Mouse (Mus musculus) layer of hippocampus, adult 11-12 months (tissue): ENCODE measurements around the gene Foxa2.

ENCODE experiments used
- DNase-seq: peaks from one replicate; pipeline ENCODE4 v3.0.0; 2022; ENCODE audit warnings: low spot score

Gene Foxa2

DNA sequence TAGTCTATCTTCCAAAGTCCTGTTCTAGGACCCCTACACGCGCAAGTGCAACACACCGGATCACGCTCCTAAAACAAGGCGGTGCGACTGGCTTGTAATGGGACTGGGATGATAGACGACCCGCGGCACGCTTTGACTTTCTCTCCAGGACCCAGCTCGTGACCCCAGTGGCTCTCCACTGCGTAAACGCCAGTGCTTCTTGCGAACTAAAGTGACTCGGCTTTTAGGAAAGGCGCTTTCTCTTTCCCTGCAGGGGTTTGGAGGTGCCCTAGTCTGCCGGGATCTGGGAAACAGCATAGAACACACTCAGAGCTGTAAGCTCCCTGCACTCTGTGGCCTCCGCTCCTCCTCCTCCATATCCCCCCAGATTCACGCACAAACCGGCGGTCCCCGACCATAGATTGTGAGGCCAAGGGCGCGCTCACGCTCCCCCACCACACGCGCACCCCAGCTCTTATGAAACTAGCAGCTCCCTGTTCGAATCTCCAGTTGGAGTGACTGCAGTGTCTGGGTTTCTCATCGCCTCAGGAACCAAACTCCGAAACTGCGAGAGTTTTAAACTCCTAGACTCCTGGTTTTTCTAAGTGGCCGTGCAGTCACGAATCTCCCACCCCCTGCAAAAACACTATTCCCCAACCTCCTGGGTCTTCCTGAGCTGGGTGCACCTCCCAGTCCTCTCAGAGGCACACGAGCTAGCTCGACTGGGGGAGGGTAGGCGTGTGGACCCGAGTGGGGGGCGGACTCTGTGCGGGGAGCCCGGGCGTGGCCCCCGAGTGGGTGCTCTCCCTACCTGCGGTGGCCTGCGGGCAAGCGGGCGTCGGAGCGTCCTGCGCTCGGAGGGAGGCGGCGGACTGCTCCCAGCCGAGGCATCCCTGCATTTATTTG, 7.2 kb downstream of the Foxa2 start:
- no peak for DNase-seq

DNA sequence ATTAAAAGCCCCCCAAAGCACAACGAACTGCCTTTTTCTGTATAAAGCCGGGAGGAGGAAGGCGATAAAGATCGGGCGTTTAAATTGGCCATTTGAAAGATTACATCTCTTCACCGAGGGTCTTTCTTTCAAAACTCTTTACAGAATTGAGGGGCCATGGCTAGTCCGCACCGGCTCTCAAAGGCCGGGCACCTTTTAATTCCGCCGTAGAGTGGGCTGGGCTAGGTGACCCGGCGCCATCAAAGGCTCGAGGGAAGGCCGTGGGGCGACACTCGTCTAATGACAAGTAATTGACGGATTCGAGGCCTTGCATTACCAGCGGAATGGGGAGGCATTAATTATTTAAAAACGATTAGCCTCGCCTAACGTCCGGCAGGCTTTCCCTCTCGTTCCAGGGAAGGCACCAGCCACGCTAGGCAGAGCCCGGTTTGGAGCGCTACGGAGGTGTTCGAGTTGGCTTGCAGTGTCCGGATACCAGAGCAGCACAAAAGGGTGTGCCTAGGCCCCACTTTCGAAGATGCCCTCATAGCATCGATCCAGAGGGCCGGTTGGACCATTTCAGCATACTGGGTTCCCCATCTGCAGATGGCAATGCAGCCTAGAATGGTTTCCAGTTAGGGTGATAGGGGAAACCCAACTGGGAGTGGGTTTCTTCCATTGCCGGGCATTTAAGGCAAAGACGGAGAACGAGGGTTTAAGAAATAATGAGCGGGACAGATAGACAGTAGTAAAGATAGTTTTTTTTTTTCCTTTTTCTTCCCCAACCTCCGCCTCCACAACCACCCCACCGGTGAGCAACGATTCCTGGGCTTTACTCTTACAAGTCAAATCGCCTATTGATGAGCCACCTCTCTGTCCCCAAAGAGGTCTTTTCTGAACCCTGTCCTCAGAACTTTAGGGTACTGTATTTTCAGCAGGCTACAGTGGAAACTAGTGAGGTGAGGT, 8.1 kb downstream of the Foxa2 start:
- no peak for DNase-seq

DNA sequence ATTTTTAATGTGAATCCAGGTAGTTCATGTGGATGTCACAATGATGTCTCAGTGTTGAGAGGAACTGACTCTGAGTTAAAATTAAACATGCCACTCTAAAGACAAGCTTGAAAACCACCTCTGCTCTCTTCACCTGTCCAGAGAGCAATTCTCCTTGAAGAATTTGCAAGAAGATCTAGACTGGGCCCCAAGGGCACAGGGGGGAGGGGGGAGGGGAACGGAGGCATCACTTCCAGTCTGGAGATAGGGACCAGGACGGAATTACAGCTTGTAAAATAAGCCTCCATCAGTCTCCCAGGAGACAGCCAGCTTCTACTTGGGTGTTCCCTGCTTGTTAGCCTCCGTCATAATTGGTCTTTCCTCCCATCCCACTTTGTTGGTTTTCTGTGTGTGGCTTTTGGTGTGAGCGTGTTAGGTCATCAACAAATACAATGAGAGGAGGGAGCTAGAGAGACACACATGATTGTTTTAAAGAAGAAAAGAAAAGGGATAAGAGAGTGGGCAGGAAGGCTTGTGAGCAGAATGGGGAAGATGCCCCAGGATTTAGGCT, 10.1 kb downstream of the Foxa2 start:
- DNase-seq, result no peak

DNA sequence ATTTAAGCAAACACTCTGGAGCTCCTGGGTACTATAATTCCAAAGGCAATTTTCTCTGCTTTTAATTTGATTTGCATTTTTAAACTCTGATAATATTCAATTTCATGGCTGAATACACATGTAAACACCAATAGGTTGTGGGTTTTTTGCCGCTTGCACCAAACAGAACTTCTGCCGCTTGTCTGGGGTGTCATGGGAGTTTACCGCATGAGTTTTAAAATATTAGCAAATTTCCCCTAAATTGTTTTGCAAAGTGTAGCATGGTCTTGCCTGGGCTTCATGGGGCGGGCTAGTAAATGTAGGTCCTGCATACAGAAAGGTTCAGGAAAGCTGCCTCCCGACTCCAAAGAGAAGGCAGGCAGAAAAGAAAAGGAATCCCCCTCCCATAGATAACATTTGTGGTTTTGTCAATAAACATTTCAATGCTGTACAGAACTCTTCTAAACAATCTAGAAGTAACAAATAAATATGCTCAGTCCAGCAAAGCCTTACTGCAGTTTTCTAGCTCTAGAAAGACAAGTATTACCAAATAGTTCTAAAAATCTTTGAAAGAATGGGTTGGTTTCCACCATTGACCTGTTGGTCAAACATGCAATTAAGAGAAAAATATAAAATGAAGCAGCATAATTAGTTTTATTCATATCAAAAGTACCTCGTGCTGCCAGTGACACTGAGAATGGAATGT, 15.6 kb downstream of the Foxa2 start:
- no peak for DNase-seq

DNA sequence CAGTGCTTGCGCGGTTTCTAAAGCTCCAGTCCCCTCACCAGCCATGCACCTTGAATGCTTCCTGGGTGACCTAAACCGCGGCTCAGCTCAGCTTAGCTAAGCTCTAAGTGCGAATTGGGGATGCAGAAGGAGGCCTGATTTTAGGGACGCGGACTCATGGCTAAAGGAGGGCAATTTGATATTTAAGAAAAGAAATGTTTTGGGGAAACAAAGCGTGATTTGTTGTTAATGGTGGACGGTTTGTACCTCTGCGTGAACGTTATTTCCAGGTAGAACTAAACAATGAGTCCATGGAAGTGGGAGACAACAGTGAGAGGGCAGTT, 16.2 kb downstream of the Foxa2 start:
- DNase-seq, result no peak

DNA sequence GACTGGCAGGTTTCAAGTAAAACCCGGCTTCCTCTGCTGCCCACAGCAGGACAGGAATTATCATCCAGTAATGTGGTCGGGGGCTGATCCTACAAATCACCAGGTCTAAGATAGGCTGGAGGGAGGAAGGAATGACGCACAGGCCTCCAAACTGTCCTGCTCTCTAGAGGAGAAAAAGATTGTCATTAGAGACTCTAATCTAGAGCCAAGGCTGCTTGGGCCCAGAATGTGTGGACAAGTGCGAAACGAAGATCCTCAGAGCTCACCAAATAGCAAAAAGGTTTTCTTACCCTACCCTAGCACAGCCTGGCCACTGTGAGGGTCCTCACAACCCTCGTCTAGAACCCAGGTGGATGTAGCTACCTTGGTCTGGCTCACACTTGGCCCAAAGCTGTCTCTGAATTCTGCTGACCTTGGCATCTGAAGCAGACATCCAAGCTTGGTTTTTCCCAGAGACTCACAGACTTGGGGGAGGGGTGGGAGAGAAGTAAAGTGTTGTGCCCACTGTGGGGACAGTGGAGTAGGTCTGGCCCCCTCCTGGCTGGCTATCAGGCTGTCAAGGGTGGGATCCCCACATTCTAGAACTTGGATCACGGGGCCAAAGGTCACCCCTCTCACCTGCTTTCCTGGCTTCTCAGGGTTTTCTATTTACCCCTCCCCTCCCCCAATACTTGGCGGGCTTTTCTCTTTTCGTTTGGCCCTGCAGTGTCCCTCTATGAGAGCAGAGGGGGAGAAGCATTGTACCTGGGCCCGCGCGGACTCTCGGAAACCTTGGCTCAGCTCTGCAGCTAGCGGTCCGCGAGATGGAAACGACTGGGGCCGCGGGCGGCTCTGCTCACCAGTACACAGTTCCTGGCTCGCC, 16.8 kb downstream of the Foxa2 start:
- DNase-seq, result no peak

DNA sequence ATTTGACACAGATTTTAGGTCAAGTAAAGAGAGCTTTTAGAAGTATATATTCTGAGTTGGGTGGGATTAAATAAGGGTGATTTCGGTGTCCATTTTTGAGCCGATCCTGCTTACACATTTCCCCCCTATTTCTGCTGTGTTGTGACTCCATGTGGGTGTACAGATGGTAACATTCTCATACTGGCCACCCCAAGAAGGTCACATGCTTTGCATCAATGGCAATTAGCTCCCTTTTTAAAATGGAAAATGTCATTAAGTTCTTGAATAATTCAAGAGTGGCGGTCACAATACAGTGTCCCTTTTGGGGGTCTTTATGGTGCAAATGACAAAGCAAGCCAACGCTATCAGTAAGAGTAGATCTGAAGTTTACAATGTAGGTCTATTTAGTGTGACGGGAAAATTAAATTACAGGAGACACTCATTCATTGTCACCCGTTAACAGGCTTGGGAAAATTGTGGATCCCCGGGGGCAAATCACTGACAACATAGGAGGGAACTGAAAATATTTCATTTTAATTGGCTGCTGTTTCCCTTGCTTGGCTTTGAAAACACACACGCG, 17.6 kb downstream of the Foxa2 start:
- DNase-seq, result no peak

DNA sequence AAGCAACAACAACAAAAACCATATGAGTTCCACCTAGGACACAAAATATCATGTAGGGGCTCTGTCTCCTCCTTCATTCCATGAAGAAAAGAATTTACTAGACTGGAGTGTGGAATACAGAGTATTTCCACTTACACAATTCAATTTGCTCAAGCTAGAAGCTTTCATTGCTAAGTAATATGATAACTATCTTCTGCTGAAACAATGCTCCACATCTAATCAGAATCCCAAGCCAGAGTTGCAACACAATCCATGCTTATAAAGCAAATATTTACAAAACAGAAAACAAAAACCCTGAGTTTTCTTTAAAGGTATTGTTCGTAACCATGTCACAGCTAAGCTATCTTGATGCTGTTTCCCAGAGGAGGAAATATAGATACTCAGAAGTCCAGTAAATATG, 20.4 kb downstream of the Foxa2 start:
- DNase-seq, result no peak

DNA sequence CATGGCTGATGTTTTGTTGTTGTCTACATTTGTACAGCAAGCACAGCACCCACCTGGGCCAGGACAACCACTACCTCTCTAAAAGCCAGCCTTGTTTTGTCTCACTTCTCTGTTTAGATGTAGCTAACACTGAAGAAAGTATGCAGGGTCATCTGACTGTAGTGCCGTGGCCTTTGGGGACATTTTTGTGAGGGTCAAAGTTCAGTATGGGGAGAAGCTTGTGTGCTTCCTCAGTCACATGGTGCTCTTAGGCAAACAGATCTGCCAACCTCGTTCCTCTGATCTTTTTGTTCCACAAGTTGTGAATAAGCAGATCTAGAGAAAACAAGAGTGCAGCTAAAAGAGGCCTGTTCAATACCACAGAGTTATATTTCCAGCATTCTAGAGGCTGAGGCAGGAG, 21.3 kb downstream of the Foxa2 start:
- DNase-seq, result no peak

DNA sequence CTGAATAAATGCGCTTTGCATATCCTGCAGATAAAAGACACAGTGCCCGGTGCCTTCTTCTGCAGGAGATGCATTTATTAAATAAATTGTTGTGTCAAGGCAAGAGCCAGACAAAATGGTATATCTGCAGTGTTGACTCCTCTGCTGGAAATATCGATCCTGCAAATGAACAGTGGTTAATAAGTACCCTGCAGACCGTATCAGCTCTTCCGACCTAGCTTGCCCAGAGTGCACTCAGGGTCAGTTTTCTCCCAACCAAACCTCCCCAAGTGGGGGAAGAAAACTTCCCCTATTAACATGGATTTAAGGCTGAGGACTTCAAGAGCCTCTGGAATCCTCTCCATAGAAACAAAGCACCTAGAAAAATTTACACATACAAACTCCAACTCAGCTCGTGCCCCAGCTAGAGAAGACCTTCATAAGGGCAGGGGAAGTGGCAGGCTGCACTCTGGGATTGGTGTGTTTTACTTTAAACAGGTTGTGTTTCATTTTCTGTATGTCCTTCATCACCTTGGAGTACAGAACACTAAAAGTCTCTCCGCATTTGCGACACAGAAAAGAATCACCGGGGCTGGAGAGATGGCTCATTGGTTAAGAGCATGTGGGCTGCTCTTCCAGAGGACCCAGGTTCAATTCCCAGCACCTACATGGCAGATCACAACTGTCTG, 22.4 kb downstream of the Foxa2 start:
- no peak for DNase-seq

DNA sequence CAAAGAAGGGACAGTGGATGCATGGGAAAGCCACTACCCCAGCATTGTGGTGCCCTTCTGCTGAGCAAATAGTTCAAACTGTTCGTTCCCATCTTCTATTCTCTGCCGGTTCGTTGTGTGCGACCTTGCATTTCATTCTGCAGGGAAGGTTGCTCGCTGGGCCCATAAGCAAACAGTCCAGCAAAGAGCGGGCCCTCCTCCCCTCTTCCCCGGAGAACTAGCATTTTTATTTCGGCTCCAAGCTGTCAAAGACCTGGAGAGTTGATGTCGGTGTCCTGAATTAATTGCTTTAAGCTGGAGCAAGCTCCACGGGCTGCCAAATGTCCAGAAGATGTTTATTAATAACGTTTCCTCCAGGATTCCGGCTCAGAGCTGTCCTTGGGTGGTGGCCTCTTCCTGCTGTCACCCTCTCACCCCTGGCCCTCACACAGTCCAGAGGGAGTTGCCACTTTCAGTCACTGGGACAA, 23.4 kb downstream of the Foxa2 start:
- no peak for DNase-seq

DNA sequence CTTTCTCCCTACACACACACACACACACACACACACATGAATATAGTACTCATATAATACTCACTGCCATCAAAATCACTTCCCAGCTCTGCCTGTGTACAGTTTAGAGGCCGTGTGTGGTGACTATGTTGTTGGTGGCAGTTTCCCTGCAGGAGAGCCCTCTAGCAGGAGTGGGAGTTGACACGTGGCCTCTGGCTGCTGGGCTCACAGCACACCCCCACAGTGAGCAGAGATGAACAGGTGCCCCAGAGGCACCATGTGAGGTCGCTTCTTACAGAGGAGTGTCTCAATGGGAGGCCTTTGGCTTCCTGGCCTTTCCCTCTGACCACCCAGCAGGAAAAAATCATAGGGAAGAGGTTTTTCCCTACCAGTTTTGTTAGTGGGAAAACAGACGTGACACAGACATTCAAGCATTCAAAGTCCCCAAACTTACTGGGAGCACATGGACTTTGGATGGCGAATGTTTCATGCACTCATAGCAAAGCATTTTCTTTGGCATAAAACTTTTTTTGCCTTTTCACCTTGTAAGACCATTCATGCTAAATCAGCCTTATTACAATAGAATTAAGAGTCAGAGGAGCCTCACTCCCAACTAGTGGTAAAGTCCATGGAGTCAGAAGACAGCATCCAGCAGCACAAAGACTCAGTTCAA, 24.7 kb downstream of the Foxa2 start:
- no peak for DNase-seq

DNA sequence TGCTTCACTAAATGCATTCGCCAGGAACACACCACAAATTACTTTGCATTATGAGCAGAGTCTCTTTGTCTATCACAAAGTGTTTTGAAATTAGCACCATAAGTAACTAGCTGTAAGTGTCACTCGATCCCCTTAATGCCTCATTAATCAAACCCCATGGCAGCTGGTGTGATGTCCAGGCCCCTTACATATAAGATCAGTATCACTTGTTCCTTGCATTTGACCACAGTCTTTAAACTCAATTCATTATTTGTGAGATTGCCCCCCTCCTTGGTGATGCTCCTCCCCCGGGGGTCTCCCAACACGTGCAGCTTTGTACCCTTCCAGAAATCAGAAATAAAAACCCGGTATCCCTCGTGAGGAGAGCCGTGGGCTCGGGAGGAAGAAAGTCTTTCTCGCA, 25.8 kb downstream of the Foxa2 start:
- DNase-seq, result no peak

DNA sequence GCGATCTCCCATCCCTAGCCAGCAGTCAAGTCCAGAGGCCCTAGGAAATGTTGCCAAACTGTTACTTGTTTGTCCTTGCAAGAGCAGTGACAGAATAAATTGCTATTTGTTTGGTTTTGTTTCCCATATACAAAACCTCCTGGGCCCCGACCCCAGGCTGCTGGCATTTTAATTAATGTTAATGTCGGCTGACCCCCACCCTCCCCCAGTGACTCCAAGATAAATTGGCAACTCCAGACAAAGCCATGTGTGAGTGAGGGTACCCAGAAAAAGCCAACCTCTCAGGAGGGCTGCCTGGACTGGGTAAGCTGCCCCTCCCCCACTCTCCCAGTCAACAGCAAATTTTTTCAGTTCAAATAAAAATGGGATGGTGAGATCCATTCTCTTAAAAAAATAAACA, 26.6 kb downstream of the Foxa2 start:
- DNase-seq, result no peak

DNA sequence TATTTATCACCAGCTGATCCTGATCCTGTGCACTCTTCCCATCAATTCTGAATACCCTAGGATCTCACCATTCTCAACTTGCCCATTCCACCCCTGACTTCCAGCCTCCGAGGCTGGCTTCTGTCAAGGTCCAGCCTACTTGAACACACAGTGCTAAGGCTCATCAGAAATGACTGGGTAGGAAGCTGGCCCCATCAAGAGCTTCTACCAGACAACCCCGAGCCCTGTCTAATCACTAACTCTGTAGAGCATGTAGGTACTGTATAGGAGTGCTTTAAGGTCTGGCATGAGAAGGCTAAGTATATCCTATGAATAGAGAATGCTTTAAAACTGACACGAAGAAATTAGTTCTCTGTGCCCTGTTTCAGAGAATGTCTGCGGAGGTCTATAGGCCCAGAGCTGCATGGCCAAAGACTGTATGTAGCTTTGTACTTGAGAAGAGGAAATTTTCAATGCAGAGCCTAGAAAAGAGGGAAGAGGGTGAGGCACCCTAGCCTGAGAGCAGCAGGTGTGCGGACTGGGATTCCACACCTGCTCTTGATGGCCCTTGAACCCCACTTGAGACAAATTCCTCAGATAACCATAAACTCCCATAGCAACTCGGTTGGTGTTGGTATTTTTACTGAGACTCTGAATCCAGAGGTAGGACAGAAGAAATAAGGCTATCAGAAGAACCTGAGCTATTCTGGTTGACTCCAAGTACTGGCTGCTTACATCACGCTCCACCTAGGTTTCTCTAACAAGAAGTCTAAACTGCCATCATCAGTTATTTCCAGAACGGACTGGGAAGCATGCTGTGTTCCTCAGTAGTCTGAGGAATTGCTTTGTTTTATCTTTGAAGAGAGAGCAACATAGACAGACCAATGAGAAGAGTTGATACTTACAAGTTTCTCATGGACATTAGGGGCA, 28.7 kb downstream of the Foxa2 start:
- no peak for DNase-seq

DNA sequence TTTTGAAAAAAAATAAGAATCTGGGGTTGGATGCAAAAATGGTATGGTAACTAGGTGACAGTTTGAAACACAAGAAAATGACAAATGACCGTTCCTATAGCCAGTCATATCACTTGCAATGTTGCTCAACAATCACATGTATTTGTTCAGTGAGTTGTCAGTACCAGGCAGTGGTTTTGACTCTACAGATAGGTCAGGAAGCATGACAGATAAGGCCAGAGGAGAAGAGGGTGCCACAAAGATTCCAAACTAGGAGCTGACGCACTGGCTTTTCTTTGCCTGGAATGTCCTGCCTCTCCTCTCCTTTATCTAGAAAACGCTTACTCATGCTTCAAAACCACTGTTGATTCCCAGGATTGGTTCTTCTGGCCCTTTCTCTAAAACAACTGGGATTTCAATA, 33.4 kb downstream of the Foxa2 start:
- DNase-seq, result no peak

DNA sequence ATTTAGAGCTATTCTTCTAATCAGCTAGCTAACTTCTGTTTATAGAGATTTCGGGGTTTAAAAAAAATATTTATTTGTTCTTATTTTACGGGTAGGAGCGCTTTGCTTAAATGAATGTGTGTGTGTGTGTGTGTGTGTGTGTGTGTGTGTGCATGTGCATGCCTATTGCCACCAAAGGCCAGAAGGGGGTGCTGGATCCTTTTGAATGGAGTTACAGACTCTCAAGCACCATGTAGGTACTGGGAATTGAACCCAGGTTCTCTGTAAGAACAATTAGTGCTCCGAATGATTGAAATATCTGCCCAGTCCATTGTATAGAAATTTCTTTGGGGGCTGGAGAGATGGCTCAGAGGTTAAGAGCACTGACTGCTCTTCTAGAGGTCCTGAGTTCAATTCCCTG, 37.7 kb downstream of the Foxa2 start:
- no peak for DNase-seq
